Mouse (Mus musculus) lung, embryonic 15.5 days (tissue): ENCODE data around the gene Thumpd3. TPM values are rescaled to one million over a fixed set of nuclear protein-coding genes. Genes with fewer than 3 reads are reported as not detected.

Experiments used
- ATAC-seq: fragments of 200-750 bp; cut with Nextera tagmentation; 2 replicates; pipeline ENCODE4 v1.8.0; 2017; ENCODE audit warnings: moderate number of reproducible peaks, borderline replicate concordance; ENCODE audit not compliant: low FRiP score, low TSS enrichment; ENCODE audit errors: extremely low read depth
- H3K27ac ChIP-seq: fragments of 300-500 bp; sonication (generic); 2 replicates; pipeline ENCODE4 v1.5.1; 2015; ENCODE audit warnings: moderate library complexity, mild to moderate bottlenecking, inconsistent platforms
- H3K27me3 ChIP-seq: fragments of 300-500 bp; sonication (generic); 2 replicates; pipeline ENCODE4 v1.6.1; 2015; ENCODE audit warnings: inconsistent platforms
- H3K36me3 ChIP-seq: fragments of 300-500 bp; sonication (generic); 2 replicates; pipeline ENCODE4 v1.6.1; 2015; ENCODE audit warnings: inconsistent platforms
- H3K4me1 ChIP-seq: fragments of 300-500 bp; sonication (generic); 2 replicates; pipeline ENCODE4 v1.6.1; 2015; ENCODE audit warnings: inconsistent platforms
- H3K4me2 ChIP-seq: fragments of 300-500 bp; sonication (generic); 2 replicates; pipeline ENCODE4 v1.6.1; 2015; ENCODE audit warnings: inconsistent platforms, mild to moderate bottlenecking, moderate library complexity
- H3K4me3 ChIP-seq: fragments of 300-500 bp; sonication (generic); 2 replicates; pipeline ENCODE4 v1.5.1; 2015; ENCODE audit warnings: mild to moderate bottlenecking, inconsistent platforms
- H3K9ac ChIP-seq: fragments of 300-500 bp; sonication (generic); 2 replicates; pipeline ENCODE4 v1.6.1; 2015; ENCODE audit warnings: inconsistent platforms
- H3K9me3 ChIP-seq: fragments of 300-500 bp; sonication (generic); 2 replicates; pipeline ENCODE4 v1.6.1; 2016; ENCODE audit warnings: inconsistent platforms
- WGBS: fragments of 180-500 bp; shearing (Covaris S2); methylation state at CpG from one replicate; pipeline ENCODE4 v1.1.7; 2015; 5-methylcytosine and 5-hydroxymethylcytosine counted together
- polyA plus RNA-seq: library from polyadenylated mRNA; unstranded; fragments of >200 nt; fragmentation: Nextera tagmentation; extraction: Ambion mirVana; gene quantifications from 2 replicates; pipeline ENCODE4 v1.2.1, GENCODE M21; 2015

Thumpd3 gene
- polyA plus RNA-seq, result 43.0 and 50.8 TPM in 2 replicates

DNA sequence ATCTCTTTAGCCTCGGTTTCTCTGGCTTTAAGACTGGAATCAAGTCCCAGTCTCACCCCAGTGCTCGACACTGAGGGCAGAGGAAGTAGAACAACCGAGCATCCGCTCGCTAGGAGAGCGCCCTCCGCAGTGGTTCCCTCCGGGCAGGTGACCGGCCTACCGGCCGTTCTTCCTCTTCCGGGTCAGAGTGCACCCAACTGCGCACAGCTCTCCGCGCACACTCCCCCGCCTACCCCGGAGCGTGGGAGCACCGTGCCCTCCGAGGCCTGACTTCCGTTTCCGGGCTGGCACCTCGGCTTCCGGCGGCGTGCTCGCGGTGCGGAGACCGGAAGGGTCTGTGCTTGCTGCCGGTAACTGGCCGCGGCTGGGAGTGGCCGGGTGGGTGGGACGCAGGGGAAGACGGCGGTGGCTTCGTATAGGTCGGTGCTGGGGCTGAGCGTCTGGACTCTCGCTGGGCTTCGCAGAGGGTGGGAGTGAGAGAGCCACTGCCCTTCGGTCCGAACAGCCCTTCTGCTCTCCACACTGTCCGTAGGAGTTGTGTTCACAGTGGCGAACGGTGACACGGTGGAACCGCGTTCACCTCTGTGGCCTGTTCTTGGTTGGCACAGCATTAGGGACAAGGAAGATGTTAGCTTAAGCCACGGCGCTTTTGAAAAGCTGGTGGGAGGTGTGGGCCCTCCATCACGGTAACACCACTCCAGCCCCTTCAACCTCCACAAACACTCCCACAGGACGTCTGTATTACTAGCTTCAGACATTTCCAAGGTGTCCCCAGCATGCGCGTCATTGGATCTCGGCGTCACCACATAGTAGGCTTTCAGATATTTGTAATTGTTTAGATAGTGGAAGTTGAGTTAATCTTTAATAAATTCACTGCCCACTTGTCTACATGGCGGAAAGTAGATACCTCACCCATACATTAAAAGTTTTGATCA, at the start of gene Thumpd3:
TSS of gene Thumpd3 (plus strand) at position 185 of the 935 bp plus-strand sequence.
- Histone ChIP-seq H3K4me1 (peaks cover 16% of the 10 kb centered on the region), H3K27me3 (no peaks in the 10 kb centered on the region), H3K4me2 (peak within 1 kb of the TSS; percentile 61), H3K9me3 (no peaks in the 10 kb centered on the region), H3K36me3 (peaks cover 12% of the 10 kb centered on the region), H3K27ac (peak within 1 kb of the TSS; percentile 90), H3K9ac (peak within 1 kb of the TSS; percentile 57), H3K4me3 (peak within 1 kb of the TSS; percentile 60)
- peak; percentile 99 for ATAC-seq
- WGBS, result 1% methylated on average over 59 of the region's 59 CpGs

DNA sequence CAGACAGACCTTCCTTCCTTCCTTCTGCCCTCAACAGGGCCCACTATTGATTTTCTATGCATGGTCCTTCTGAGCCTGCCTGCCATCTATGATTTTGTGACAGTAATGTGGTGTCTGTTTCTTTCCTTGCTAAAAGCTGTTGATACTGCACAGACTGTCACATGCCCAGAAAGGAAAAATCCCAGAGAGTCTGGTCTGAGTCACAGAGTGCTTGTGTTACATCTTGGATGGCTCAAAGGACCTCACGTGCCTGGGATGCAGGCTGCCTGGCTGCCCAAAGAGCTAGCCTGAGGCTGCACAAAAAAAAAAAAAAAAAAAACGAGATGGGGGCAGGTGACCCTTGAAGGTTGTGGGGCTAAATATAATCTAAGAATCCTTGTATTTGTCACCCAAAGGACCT, 46.8 kb upstream of the Thumpd3 start:
- WGBS, result 55% methylated on average over 1 of the region's 2 CpGs
- H3K9me3 ChIP-seq, result no peaks in the 10 kb centered on the region
- H3K27ac ChIP-seq, result no peak overlapping the region
- H3K9ac ChIP-seq, result no peak overlapping the region
- no peaks in the 10 kb centered on the region for H3K27me3 ChIP-seq
- ATAC-seq, result no peak
- H3K4me1 ChIP-seq, result no peaks in the 10 kb centered on the region
- no peak overlapping the region for H3K4me2 ChIP-seq
- no peaks in the 10 kb centered on the region for H3K36me3 ChIP-seq
- H3K4me3 ChIP-seq, result no peak overlapping the region

DNA sequence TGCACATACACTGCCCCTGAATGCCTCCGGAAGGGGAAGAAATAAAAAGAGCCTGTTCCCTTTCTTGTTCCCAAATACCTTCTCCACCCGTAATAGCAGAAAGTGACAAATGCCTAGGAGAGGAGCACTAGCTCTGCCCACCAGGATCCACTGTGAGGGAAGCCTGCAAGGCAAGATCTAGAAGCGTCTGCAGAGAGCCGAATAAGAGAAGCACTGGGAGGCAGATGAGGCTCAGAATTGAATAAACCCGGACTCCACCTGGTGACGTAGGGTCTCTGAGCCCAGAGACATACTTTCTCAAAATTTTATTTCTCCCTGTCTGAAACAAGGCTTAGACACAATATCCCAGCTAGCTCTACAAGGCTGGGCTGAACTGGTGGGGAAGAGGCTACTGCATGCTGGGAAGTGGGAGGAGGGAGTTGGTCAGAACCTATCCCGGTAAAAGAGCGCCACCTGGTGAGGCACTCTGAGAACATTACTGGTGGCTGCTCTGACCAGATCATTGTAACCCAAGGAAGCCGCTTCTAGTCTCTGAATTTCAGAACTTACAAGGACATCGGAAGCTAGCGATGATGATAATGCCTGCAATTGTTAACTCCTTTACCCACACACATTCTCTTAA, 45.2 kb upstream of the Thumpd3 start:
- no peaks in the 10 kb centered on the region for H3K27me3 ChIP-seq
- no peak overlapping the region for H3K9ac ChIP-seq
- no peak overlapping the region for H3K4me3 ChIP-seq
- WGBS, result 34% methylated on average over 11 of the region's 11 CpGs
- H3K9me3 ChIP-seq, result no peaks in the 10 kb centered on the region
- H3K4me2 ChIP-seq, result peak overlapping the region; percentile 25; the same call in 1 of the 2 replicates
- H3K4me1 ChIP-seq, result no peaks in the 10 kb centered on the region
- ATAC-seq, result peak; percentile 88
- no peak overlapping the region for H3K27ac ChIP-seq
- no peaks in the 10 kb centered on the region for H3K36me3 ChIP-seq

DNA sequence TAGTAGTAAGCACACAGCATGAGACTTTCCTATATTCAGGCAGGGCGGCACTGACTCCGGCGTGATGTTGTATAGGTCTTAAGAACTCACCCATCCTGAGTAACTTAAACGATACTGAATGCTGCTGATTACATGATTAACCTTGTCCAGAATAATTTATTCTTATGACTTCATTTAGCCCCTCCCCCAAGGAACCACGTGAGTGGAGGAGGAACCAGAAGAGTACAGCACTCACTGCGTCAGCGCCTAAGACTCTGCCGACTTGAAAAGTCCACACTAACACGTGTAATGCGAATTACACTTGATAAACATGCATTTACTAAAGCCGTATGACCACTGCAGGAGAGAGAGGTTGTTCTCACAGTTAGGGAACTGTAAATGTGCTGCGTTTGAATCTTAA, 44.3 kb upstream of the Thumpd3 start:
- ATAC-seq, result no peak
- no peak overlapping the region for H3K27ac ChIP-seq
- H3K4me3 ChIP-seq, result no peak overlapping the region
- H3K36me3 ChIP-seq, result no peaks in the 10 kb centered on the region
- 65% methylated on average over 12 of the region's 12 CpGs for WGBS
- H3K9me3 ChIP-seq, result no peaks in the 10 kb centered on the region
- no peaks in the 10 kb centered on the region for H3K4me1 ChIP-seq
- H3K27me3 ChIP-seq, result no peaks in the 10 kb centered on the region
- no peak overlapping the region for H3K9ac ChIP-seq
- no peak overlapping the region for H3K4me2 ChIP-seq

DNA sequence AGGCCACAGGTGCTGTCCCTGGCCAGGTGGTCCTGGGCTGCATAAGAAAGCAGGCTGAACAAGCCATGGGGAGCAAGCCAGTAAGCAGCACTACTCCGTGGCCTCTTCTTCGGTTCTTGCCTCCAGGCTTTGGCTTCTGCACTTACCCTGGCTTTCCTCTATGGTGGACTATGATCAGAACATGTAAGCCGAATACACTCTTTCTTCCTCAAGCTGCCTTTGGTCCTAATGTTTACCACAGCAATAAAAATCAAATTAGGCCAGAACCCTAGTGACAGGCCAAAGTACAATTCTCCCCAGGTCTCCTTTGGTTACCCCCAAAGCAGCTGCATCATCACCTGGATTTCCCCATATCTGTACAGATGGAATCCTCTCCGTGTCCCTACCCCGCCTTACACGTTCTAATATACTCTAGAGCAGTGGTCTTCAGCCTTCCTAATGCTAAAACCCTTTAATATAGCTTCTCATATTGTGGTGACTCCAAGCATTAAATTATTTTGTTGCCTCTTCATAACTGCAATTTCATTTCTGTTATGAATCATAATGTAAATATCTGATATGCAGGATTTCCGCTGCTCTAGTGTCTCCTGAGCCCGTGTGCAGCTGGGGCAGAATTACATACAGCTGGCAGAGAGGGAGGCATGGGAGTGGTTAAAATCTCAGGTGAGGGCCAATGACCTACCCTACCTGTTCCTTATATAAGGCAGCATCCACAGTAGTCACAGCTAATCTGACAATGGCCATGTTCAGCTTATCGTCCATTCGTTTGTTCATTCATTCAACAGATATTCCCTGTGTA, 42.5 kb upstream of the Thumpd3 start:
- 79% methylated on average over 10 of the region's 10 CpGs for WGBS
- H3K9me3 ChIP-seq, result no peaks in the 10 kb centered on the region
- no peak overlapping the region for H3K9ac ChIP-seq
- no peaks in the 10 kb centered on the region for H3K36me3 ChIP-seq
- H3K27me3 ChIP-seq, result no peaks in the 10 kb centered on the region
- no peak overlapping the region for H3K4me3 ChIP-seq
- no peak overlapping the region for H3K27ac ChIP-seq
- no peaks in the 10 kb centered on the region for H3K4me1 ChIP-seq
- H3K4me2 ChIP-seq, result no peak overlapping the region
- ATAC-seq, result no peak

DNA sequence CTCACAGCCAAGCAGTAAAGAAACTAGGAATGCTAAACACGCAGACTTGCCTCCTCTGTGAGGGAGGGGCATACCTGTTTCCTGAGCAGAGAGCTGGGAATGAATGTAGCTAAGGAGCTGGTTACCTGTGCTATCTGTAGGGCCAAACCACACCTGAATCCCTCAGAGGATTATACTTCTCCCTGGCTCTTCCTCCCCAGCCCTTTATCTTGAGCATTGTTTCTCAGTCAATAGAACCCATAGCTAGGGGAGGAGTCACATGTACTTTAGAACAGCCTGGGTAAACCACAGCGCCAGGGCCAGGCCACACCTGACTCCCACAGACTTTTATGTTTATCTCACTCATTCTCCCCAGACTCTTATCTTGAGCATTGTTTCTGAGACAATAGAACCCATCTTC, 39.2 kb upstream of the Thumpd3 start:
- H3K4me1 ChIP-seq, result no peaks in the 10 kb centered on the region
- WGBS, result 41% methylated on average over 2 of the region's 2 CpGs
- H3K27me3 ChIP-seq, result no peaks in the 10 kb centered on the region
- H3K4me3 ChIP-seq, result no peak overlapping the region
- H3K9me3 ChIP-seq, result no peaks in the 10 kb centered on the region
- no peaks in the 10 kb centered on the region for H3K36me3 ChIP-seq
- H3K9ac ChIP-seq, result no peak overlapping the region
- no peak overlapping the region for H3K27ac ChIP-seq
- no peak; the same call in 1 of the 2 replicates for ATAC-seq
- H3K4me2 ChIP-seq, result no peak overlapping the region

DNA sequence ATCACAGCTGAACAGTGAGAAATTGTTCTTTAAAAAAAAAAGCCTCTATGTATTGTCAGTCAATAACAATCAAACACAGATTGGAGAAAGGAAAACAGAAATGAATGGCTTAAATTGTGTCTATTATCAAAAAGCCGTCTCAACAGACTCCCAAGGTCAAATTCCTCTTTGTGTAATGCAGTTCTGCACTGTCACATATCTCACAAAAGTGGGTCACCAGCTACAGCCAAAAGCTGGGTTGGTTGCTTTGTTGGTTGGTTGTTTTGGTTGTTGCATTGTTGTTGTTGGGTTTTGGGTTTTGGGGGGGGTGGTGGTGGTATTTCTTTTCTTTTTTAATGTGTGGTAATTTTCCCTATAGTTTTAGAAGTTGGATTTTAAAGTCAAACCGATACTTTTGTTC, 34.1 kb upstream of the Thumpd3 start:
- Histone ChIP-seq H3K9me3 (no peaks in the 10 kb centered on the region), H3K36me3 (no peaks in the 10 kb centered on the region), H3K4me1 (peaks cover 5% of the 10 kb centered on the region; the same call in 1 of the 2 replicates), H3K27ac (no peak overlapping the region), H3K4me2 (no peak overlapping the region), H3K9ac (no peak overlapping the region), H3K4me3 (no peak overlapping the region), H3K27me3 (no peaks in the 10 kb centered on the region)
- ATAC-seq, result no peak
- 74% methylated on average over 2 of the region's 2 CpGs for WGBS

DNA sequence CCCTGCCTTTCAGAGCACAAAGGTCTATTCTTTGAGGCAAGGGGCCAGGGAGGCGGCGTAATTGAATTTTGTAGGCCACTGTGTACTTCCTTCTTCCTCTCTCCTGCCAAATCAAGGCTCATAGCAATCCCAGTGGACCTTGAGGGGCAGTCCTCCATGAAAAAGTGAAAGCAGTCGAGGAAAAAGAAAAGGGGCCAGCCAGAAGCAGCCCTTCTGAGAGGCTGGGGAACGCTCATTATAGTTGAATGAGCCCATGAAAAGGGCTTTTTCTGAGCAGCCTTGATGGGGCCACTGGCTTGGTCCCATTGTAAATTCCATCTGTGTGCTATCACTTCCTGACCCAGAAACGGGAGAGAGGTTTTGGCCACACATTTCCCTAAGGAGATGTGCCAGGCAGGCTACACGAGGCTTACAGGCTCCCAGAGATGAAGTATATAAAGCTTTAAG, 33.5 kb upstream of the Thumpd3 start:
- Histone ChIP-seq H3K4me3 (no peak overlapping the region), H3K4me2 (no peak overlapping the region), H3K27me3 (no peaks in the 10 kb centered on the region), H3K36me3 (no peaks in the 10 kb centered on the region), H3K4me1 (peaks cover 5% of the 10 kb centered on the region; the same call in 1 of the 2 replicates), H3K9me3 (no peaks in the 10 kb centered on the region), H3K9ac (no peak overlapping the region), H3K27ac (peak overlapping the region; percentile 26; the same call in 1 of the 2 replicates)
- ATAC-seq, result no peak
- 44% methylated on average over 6 of the region's 6 CpGs for WGBS

DNA sequence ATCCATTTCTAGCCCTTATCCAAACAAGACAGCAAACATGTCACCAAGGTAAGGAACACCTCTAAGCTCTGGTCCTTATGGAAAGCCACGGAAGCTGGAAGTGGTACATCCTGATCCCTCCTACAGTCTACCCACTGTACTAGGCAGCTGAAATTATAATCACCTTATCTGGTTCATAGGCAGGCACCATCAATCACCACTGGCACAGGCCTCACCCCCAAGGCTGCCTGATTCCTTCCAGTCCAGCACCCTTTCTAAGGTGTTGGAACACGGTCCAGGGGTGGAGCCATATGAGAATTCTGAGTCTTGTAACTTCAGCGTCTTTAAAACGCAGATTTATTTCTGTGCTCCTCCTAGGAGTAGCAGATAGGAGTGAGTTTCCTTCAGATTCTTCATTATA, 32.5 kb upstream of the Thumpd3 start:
- H3K9ac ChIP-seq, result no peak overlapping the region
- WGBS, result 75% methylated on average over 4 of the region's 4 CpGs
- H3K27me3 ChIP-seq, result no peaks in the 10 kb centered on the region
- no peak for ATAC-seq
- H3K4me3 ChIP-seq, result no peak overlapping the region
- H3K27ac ChIP-seq, result no peak overlapping the region
- no peaks in the 10 kb centered on the region for H3K36me3 ChIP-seq
- no peaks in the 10 kb centered on the region for H3K9me3 ChIP-seq
- H3K4me1 ChIP-seq, result peaks cover 5% of the 10 kb centered on the region; the same call in 1 of the 2 replicates
- H3K4me2 ChIP-seq, result no peak overlapping the region

DNA sequence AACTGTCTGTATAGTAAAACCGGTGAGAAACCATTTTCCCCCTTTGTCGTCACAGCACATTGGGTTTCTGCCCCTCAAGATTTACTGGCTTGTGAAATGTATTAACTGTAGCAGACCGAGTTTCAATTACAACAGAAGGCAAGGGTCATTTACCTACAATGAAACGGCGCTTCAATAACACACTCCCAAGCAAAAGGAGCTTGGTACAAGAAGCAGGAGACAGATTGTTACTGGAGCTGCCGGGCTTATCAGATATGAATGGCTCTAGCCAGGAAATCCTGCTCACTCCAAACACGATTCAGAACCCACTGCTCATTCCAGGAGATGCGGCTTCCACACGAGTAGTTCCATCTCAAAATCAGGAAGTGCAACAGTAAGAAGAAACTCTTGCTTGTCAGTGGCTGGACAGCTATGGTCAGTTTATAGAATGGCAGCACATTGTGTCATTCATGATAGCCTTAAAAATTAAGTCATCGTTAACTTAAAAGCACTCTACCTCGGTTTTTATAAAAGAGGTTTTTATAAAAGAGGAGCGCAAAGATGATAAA, 28.5 kb upstream of the Thumpd3 start:
- Histone ChIP-seq H3K27ac (no peak overlapping the region), H3K36me3 (no peaks in the 10 kb centered on the region), H3K4me1 (peaks cover 3% of the 10 kb centered on the region; the same call in 1 of the 2 replicates), H3K4me2 (no peak overlapping the region), H3K27me3 (no peaks in the 10 kb centered on the region), H3K9me3 (no peaks in the 10 kb centered on the region), H3K9ac (no peak overlapping the region), H3K4me3 (no peak overlapping the region)
- WGBS, result 38% methylated on average over 12 of the region's 12 CpGs
- no peak for ATAC-seq

DNA sequence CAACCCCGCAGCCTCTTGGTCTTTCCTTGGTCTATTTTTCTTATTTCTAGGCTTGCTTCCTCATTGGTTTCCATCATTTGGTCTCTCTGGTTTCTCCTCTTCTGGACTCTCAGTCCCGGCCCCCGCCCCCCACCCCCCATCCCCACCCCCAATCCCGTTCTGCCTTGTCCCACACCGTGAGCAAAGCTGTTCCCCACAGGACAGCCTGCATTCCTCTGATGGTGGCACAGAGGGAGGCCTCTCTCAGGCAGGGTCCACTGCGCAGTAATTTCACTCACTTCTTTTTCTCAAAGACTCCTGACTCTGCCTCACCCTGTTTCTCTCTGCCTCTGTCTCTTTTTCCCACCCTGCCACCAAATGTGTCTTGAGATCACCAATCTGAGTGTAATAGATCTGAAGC, 27.9 kb upstream of the Thumpd3 start:
- H3K4me2 ChIP-seq, result no peak overlapping the region
- no peaks in the 10 kb centered on the region for H3K36me3 ChIP-seq
- 36% methylated on average over 5 of the region's 6 CpGs for whole genome bisulfite sequencing
- ATAC-seq, result no peak
- no peak overlapping the region for H3K4me3 ChIP-seq
- no peaks in the 10 kb centered on the region for H3K4me1 ChIP-seq
- no peak overlapping the region for H3K9ac ChIP-seq
- H3K9me3 ChIP-seq, result no peaks in the 10 kb centered on the region
- no peaks in the 10 kb centered on the region for H3K27me3 ChIP-seq
- no peak overlapping the region for H3K27ac ChIP-seq
